Mouse (Mus musculus): ENCODE data around the gene Gm5475.

DNA sequence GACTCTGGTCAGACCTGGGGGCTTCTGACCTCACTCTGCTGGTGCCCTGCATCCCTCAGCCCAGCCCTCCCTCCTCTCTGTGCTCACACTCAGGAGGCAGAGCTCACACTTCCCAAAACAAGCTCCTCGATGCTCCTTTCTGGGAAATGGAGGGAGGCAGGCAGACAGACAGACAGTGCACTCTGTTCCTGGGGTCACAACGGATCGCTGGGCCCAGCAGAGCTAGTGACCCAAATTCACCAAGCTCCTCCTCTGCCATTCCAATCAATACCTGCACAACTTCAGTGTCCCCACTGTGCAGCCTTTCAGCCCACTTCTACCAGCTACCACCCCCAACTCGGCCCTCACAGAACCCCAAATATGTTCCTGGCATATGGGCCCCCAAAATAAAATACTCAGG lies 20.1 kb upstream of the Gm5475 start:
- TF ChIP-seq CTCF (IDR thresholded peaks at IDR 0.05; ENCODE audit: control insufficient read depth, insufficient read depth, insufficient read length) (no peak), USF1 (IDR thresholded peaks at IDR 0.05; ENCODE audit: low read depth) (no peak), MAX (IDR thresholded peaks at IDR 0.05) (no peak), MYOG (IDR thresholded peaks at IDR 0.05; ENCODE audit: control insufficient read depth, extremely low read depth, insufficient read length) (no peak)

Data from C2C12 (cell line).